Mouse (Mus musculus): ENCODE measurements at regions not wholly inside any gene's neighbourhood (a gene's known extent, or its start where the extent isn't known, plus 50 kb on each side); places are given as distances from the start of the nearest gene placed in this dataset.

DNA sequence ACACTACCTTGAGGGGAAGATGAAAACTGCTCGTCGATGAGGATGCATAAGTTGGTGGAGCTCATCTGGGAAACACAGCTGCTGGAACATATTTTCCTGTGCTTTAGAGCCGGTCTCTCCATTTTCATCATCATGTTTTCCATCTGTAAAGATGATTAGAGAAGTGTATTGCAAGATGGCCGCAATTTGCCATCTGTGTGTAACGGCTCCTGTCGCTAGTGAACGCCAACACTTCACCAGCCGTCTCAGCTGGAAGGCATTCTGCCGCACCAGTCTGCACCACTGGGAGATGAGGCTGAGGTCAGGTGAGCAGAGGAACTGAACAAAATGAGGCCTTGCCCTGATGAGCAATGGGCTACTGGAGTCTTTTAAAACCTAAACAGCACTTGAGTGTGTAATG lies 57.4 kb downstream of the Gm21962 start:
- ATAC-seq (ENCODE audit: insufficient read depth) = no peak
- no peaks in the 10 kb centered on the region for H3K36me3 ChIP-seq (replicated peaks)
- H3K27ac ChIP-seq (replicated peaks) = no peak overlapping the region
- H3K27me3 ChIP-seq = no peaks in the 10 kb centered on the region
- H3K4me2 ChIP-seq = no peak overlapping the region
- H3K4me1 ChIP-seq (replicated peaks) = no peaks in the 10 kb centered on the region
- H3K9me3 ChIP-seq (replicated peaks) = no peaks in the 10 kb centered on the region
- no peak overlapping the region for H3K9ac ChIP-seq
- 76% methylated on average over 9 of the region's 9 CpGs for WGBS (ENCODE audit: insufficient replicate concordance)
- H3K4me3 ChIP-seq (replicated peaks) = no peak overlapping the region

GRCm38 (mm10) chr3:137729421-137729820 lies 58.1 kb downstream of the Gm21962 start:
- 57% methylated on average over 7 of the region's 7 CpGs for WGBS (ENCODE audit: insufficient replicate concordance)

GRCm38 (mm10) chr3:137737222-137737800 lies 66.0 kb downstream of the Gm21962 start:
- H3K27ac ChIP-seq (replicated peaks) = no peak overlapping the region
- ATAC-seq (ENCODE audit: insufficient read depth) = no peak
- no peaks in the 10 kb centered on the region for H3K36me3 ChIP-seq (replicated peaks)
- H3K9me3 ChIP-seq (replicated peaks) = no peaks in the 10 kb centered on the region
- H3K4me1 ChIP-seq (replicated peaks) = no peaks in the 10 kb centered on the region
- WGBS (ENCODE audit: insufficient replicate concordance) = 60% methylated on average over 12 of the region's 12 CpGs
- no peaks in the 10 kb centered on the region for H3K27me3 ChIP-seq
- H3K4me2 ChIP-seq = no peak overlapping the region
- no peak overlapping the region for H3K4me3 ChIP-seq (replicated peaks)
- no peak overlapping the region for H3K9ac ChIP-seq

More at GRCm38 (mm10) chr3:137729421-137729820, 58.1 kb downstream of the Gm21962 start:
- Histone ChIP-seq H3K9ac (no peak overlapping the region), H3K9me3 (replicated peaks) (no peaks in the 10 kb centered on the region), H3K36me3 (replicated peaks) (no peaks in the 10 kb centered on the region), H3K4me2 (no peak overlapping the region), H3K27me3 (no peaks in the 10 kb centered on the region), H3K4me1 (replicated peaks) (no peaks in the 10 kb centered on the region), H3K4me3 (replicated peaks) (no peak overlapping the region), H3K27ac (replicated peaks) (no peak overlapping the region)
- no peak for ATAC-seq (ENCODE audit: insufficient read depth)

GRCm38 (mm10) chr3:137741528-137741927 lies 70.2 kb downstream of the Gm21962 start:
- no peak for ATAC-seq (ENCODE audit: insufficient read depth)
- H3K9ac ChIP-seq = no peak overlapping the region

GRCm38 (mm10) chr3:137742119-137742518 lies 70.8 kb downstream of the Gm21962 start:
- Histone ChIP-seq H3K36me3 (replicated peaks) (no peaks in the 10 kb centered on the region), H3K9ac (no peak overlapping the region), H3K9me3 (replicated peaks) (no peaks in the 10 kb centered on the region), H3K27ac (replicated peaks) (no peak overlapping the region), H3K4me2 (no peak overlapping the region), H3K27me3 (no peaks in the 10 kb centered on the region), H3K4me3 (replicated peaks) (no peak overlapping the region), H3K4me1 (replicated peaks) (no peaks in the 10 kb centered on the region)
- ATAC-seq (ENCODE audit: insufficient read depth) = no peak
- 58% methylated on average over 4 of the region's 4 CpGs for WGBS (ENCODE audit: insufficient replicate concordance)

More at GRCm38 (mm10) chr3:137741528-137741927, 70.2 kb downstream of the Gm21962 start:
- H3K27ac ChIP-seq (replicated peaks) = no peak overlapping the region
- no peaks in the 10 kb centered on the region for H3K9me3 ChIP-seq (replicated peaks)
- no peaks in the 10 kb centered on the region for H3K27me3 ChIP-seq
- no peak overlapping the region for H3K4me3 ChIP-seq (replicated peaks)
- H3K4me2 ChIP-seq = no peak overlapping the region
- no peaks in the 10 kb centered on the region for H3K36me3 ChIP-seq (replicated peaks)
- no peaks in the 10 kb centered on the region for H3K4me1 ChIP-seq (replicated peaks)
- 73% methylated on average over 9 of the region's 9 CpGs for WGBS (ENCODE audit: insufficient replicate concordance)

- 73% methylated on average over 9 of the region's 9 CpGs for WGBS (ENCODE audit: insufficient replicate concordance)
- H3K4me2 ChIP-seq = no peak overlapping the region
- no peaks in the 10 kb centered on the region for H3K27me3 ChIP-seq
- H3K27ac ChIP-seq (replicated peaks) = no peak overlapping the region
- no peak overlapping the region for H3K4me3 ChIP-seq (replicated peaks)
- H3K9ac ChIP-seq = no peak overlapping the region
- no peaks in the 10 kb centered on the region for H3K36me3 ChIP-seq (replicated peaks)
- no peak for ATAC-seq (ENCODE audit: insufficient read depth)
- H3K4me1 ChIP-seq (replicated peaks) = peaks cover 2% of the 10 kb centered on the region; the same call in 1 of the 2 replicates
- no peaks in the 10 kb centered on the region for H3K9me3 ChIP-seq (replicated peaks)
These were observed 80.5 kb downstream of the Gm21962 start for GRCm38 (mm10) chr3:137751732-137752260.

DNA sequence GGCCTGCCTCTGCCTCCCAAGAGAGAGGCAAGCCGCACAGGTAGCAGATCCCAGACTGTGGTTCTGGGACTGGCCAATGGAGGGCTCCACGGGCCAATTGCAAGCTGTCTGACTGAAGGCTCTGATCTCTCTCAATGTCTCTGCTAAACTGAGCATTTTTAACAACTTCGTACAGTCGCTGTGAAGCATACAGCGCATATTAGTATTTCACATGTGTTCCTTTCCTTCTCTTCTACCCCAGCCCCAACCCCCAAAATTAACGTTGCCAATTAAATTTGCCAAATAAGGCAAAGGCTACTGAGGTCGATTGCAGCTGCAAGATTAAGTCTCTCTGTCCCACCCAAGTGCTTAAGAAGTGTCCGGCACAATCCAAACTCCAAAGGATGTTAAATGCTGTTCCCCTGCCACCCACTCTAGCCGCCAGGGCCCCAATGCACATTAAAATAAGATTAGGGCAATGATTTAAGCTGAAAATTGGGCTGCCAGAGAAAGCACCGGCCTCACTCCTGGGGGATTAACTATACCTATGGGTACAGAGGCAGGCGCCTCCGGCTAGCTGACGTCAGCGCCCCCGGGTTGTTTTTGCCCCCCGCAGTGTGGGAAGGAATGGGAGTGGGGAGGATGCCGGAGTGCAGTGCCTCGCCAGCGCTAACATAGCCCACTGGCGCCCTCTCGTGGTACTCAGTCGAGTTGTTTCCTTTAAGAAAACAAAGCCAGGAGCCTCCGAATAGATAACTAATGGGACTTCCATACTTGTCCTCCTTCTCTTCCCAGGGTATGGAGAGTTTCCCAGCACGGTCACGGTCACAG lies 81.3 kb downstream of the Gm21962 start:
- H3K4me2 ChIP-seq = peak overlapping the region; percentile 27
- no peak for ATAC-seq (ENCODE audit: insufficient read depth)
- WGBS (ENCODE audit: insufficient replicate concordance) = 18% methylated on average over 25 of the region's 25 CpGs
- no peaks in the 10 kb centered on the region for H3K27me3 ChIP-seq
- H3K36me3 ChIP-seq (replicated peaks) = no peaks in the 10 kb centered on the region
- no peak overlapping the region for H3K9ac ChIP-seq
- H3K27ac ChIP-seq (replicated peaks) = no peak overlapping the region
- peaks cover 2% of the 10 kb centered on the region; the same call in 1 of the 2 replicates for H3K4me1 ChIP-seq (replicated peaks)
- no peak overlapping the region for H3K4me3 ChIP-seq (replicated peaks)
- no peaks in the 10 kb centered on the region for H3K9me3 ChIP-seq (replicated peaks)

DNA sequence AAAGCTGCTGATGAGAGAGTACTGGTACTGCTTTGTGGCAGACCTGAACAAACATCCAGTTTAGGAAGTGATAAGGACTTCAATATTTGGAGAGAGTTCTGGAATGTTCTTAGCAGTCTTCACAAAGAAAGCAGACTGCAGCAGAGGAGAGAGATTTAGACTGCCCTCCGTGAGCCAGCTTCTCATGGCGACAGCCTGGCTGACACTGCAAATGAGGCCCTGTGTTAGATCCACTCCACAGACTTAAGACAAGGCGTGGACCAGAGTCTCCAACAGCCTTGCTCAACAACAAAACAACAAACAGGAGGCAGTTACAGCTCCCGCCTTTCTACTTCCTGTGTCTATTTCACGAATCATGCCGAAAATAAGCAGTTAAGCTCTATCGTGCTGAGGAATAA lies 81.9 kb downstream of the Gm21962 start:
- H3K9me3 ChIP-seq (replicated peaks) = no peaks in the 10 kb centered on the region
- no peak for ATAC-seq (ENCODE audit: insufficient read depth)
- peaks cover 2% of the 10 kb centered on the region; the same call in 1 of the 2 replicates for H3K4me1 ChIP-seq (replicated peaks)
- H3K27me3 ChIP-seq = no peaks in the 10 kb centered on the region
- no peak overlapping the region for H3K27ac ChIP-seq (replicated peaks)
- H3K36me3 ChIP-seq (replicated peaks) = no peaks in the 10 kb centered on the region
- 42% methylated on average over 7 of the region's 7 CpGs for WGBS (ENCODE audit: insufficient replicate concordance)
- no peak overlapping the region for H3K4me3 ChIP-seq (replicated peaks)
- no peak overlapping the region for H3K9ac ChIP-seq
- 0 out of 2 replicates have a peak overlapping the region, but pooled peaks have one; percentile 27 for H3K4me2 ChIP-seq

DNA sequence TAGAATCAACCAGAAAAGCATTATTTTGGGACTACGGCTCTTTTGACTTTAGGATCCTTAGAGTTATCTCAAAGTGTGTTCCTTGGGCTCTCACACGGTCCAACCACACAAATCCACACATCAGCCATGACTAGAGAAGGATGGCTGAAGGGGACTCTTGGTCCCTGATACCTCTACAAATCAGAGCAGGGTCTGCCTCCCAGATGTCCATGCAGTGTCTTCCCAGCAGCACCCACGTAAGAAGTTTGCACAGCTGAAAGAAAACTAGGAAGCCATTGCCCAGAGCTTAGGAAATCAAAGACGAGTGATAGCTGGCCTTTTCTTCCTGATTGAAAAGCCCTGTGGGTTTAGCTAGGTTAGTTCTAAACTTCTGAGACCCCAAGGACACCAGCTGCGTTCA lies 84.1 kb downstream of the Gm21962 start:
- WGBS (ENCODE audit: insufficient replicate concordance) = 48% methylated on average over 5 of the region's 5 CpGs
- no peak overlapping the region for H3K27ac ChIP-seq (replicated peaks)
- ATAC-seq (ENCODE audit: insufficient read depth) = no peak

DNA sequence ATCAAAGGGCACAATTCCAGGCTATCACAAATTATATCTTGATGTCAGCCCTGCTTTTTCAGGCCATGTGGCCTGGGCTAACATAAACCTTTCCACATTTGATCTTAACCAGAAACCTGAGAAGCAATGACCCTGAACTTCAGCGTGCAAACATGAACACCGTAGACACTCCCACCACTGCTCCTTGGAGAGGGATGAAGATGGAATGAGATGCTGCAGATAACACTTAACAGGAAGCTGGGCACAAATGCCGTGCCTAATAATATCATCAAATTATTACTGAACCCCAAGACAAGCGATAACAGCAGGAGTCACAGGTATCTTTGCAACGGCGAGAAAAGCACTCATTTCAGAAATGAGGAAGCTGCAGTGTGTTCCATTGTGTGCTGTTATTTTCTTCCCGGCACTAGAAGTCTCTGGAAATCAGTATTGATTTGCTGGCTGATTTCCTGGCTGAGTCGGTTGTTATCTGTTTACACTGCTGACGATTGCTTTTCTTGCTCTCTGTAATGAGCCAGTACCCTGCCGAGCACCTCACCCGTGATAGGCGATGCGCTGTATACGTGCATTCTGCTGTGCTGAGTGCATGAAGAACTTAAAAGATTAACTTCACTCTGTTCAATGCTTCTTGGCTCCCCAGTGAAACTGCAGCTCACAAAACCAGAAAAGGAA lies 91.0 kb downstream of the Gm21962 start:
- H3K4me1 ChIP-seq (replicated peaks) = no peaks in the 10 kb centered on the region
- WGBS (ENCODE audit: insufficient replicate concordance) = 33% methylated on average over 14 of the region's 14 CpGs
- H3K36me3 ChIP-seq (replicated peaks) = no peaks in the 10 kb centered on the region
- H3K9ac ChIP-seq = no peak overlapping the region
- H3K27ac ChIP-seq (replicated peaks) = no peak overlapping the region
- H3K4me3 ChIP-seq (replicated peaks) = no peak overlapping the region
- no peak for ATAC-seq (ENCODE audit: insufficient read depth)
- no peaks in the 10 kb centered on the region for H3K27me3 ChIP-seq
- H3K9me3 ChIP-seq (replicated peaks) = no peaks in the 10 kb centered on the region
- no peak overlapping the region for H3K4me2 ChIP-seq

More for the DNA sequence above, 84.1 kb downstream of the Gm21962 start:
- Histone ChIP-seq H3K9ac (no peak overlapping the region), H3K4me2 (no peak overlapping the region), H3K9me3 (replicated peaks) (no peaks in the 10 kb centered on the region), H3K36me3 (replicated peaks) (no peaks in the 10 kb centered on the region), H3K4me3 (replicated peaks) (no peak overlapping the region), H3K27me3 (no peaks in the 10 kb centered on the region), H3K4me1 (replicated peaks) (peaks cover 2% of the 10 kb centered on the region; the same call in 1 of the 2 replicates)

DNA sequence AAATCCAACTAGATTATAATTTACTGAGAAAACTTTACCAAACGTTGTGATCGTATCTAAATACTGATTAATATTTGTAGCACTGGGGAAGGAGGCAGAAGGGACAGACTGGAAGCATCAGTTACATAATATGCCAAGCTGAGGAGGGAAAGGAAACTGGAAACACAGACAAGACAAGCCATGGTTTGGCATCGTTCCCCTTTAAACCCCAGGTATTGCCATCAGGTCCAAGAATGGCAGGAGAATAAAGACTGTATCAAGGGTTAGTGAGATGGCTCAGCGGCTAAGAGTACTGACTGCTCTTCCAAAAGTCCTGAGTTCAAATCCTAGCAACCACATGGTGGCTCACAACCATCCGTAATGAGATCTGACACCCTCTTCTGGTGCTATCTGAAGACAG lies 92.1 kb downstream of the Gm21962 start:
- Histone ChIP-seq H3K4me1 (replicated peaks) (no peaks in the 10 kb centered on the region), H3K9me3 (replicated peaks) (no peaks in the 10 kb centered on the region), H3K4me3 (replicated peaks) (no peak overlapping the region), H3K27me3 (no peaks in the 10 kb centered on the region), H3K27ac (replicated peaks) (no peak overlapping the region), H3K4me2 (no peak overlapping the region), H3K9ac (no peak overlapping the region), H3K36me3 (replicated peaks) (no peaks in the 10 kb centered on the region)
- no peak for ATAC-seq (ENCODE audit: insufficient read depth)
- WGBS (ENCODE audit: insufficient replicate concordance) = 64% methylated on average over 5 of the region's 5 CpGs

All from liver, embryonic 15.5 days (tissue).